Mouse (Mus musculus): ENCODE data around the gene Cbarp. TPM values are rescaled to one million over a fixed set of nuclear protein-coding genes. Genes with fewer than 3 reads are reported as not detected.

The Cbarp gene
- polyA plus RNA-seq (2012; rRNA removed): 32.6 and 47.3 TPM in 2 replicates

GRCm38 (mm10) chr10:80140666-80141035, at the start of gene Cbarp:
TSS of gene Cbarp (minus strand) at chr10:80140835.
- DNase-seq (ENCODE audit: low read depth): no peak

- DNase-seq (ENCODE audit: low read depth): no peak
Measured at GRCm38 (mm10) chr10:80189999-80190398, 49.4 kb upstream of the Cbarp start.

- no peak for DNase-seq (ENCODE audit: low read depth)
Measured at GRCm38 (mm10) chr10:80188453-80189024, 47.9 kb upstream of the Cbarp start.

GRCm38 (mm10) chr10:80187739-80188138, 47.1 kb upstream of the Cbarp start:
- no peak for DNase-seq (ENCODE audit: low read depth)

- no peak for DNase-seq (ENCODE audit: low read depth)
Measured at GRCm38 (mm10) chr10:80186649-80187048, 46.0 kb upstream of the Cbarp start.

GRCm38 (mm10) chr10:80182547-80182946, 41.9 kb upstream of the Cbarp start:
- no peak for DNase-seq (ENCODE audit: low read depth)

GRCm38 (mm10) chr10:80180823-80181222, 40.2 kb upstream of the Cbarp start:
- no peak for DNase-seq (ENCODE audit: low read depth)

- DNase-seq (ENCODE audit: low read depth): no peak
Measured at GRCm38 (mm10) chr10:80180288-80180687, 39.7 kb upstream of the Cbarp start.

- no peak for DNase-seq (ENCODE audit: low read depth)
Measured at GRCm38 (mm10) chr10:80179068-80180051, 38.7 kb upstream of the Cbarp start, which contains the start of gene Efna2. TSS of gene Efna2 (plus strand) at chr10:80179482.

GRCm38 (mm10) chr10:80177441-80178279, 37.0 kb upstream of the Cbarp start:
- DNase-seq (ENCODE audit: low read depth): no peak

GRCm38 (mm10) chr10:80176270-80176834, 35.7 kb upstream of the Cbarp start:
- no peak for DNase-seq (ENCODE audit: low read depth)

GRCm38 (mm10) chr10:80175536-80176269, 35.1 kb upstream of the Cbarp start:
- DNase-seq (ENCODE audit: low read depth): no peak

GRCm38 (mm10) chr10:80174705-80175104, 34.1 kb upstream of the Cbarp start:
- no peak for DNase-seq (ENCODE audit: low read depth)

- no peak for DNase-seq (ENCODE audit: low read depth)
Measured at GRCm38 (mm10) chr10:80173955-80174640, 33.5 kb upstream of the Cbarp start.

GRCm38 (mm10) chr10:80173358-80173757, 32.7 kb upstream of the Cbarp start:
- DNase-seq (ENCODE audit: low read depth): no peak

- no peak for DNase-seq (ENCODE audit: low read depth)
Measured at GRCm38 (mm10) chr10:80172527-80173292, 32.1 kb upstream of the Cbarp start, which contains the start of gene 1600002K03Rik. TSS of gene 1600002K03Rik (plus strand) at chr10:80172944.

- DNase-seq (ENCODE audit: low read depth): no peak
Measured at GRCm38 (mm10) chr10:80171760-80172526, 31.3 kb upstream of the Cbarp start.

GRCm38 (mm10) chr10:80171252-80171651, 30.6 kb upstream of the Cbarp start:
- no peak for DNase-seq (ENCODE audit: low read depth)

- no peak for DNase-seq (ENCODE audit: low read depth)
Measured at GRCm38 (mm10) chr10:80170601-80171021, 30.0 kb upstream of the Cbarp start.

Data from gonadal fat pad, adult 2 months (tissue).